Mouse (Mus musculus) cerebellum, adult (tissue): ENCODE measurements around the gene Rtp3.

Source experiments
- ATAC-seq: cut with Nextera tagmentation; 2 replicates; pipeline ENCODE4 v1.9.2; 2017; ENCODE audit warnings: mild to moderate bottlenecking, moderate library complexity, mixed read lengths; ENCODE audit not compliant: insufficient number of reproducible peaks, low FRiP score, low TSS enrichment

Gene Rtp3

DNA sequence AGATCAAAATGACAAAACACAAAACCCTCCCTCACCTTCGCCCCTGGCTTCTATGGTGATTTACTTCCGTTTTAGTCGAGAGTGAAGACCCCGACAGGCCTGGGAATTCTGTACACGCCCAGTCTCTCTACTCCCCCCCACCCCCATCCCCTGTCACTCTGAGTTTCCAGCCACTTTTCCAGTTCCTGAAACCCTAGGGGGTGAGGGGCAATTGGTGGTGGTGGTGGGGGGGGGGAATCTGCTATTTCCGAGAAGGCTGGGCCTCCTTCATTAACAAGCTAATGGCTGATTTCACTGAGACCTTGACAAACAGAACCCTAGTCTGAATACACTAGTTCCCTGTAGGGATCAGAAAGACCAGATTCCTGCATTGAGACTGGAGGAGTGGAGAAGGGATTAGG lies 43.1 kb downstream of the Rtp3 start:
- no peak for ATAC-seq

DNA sequence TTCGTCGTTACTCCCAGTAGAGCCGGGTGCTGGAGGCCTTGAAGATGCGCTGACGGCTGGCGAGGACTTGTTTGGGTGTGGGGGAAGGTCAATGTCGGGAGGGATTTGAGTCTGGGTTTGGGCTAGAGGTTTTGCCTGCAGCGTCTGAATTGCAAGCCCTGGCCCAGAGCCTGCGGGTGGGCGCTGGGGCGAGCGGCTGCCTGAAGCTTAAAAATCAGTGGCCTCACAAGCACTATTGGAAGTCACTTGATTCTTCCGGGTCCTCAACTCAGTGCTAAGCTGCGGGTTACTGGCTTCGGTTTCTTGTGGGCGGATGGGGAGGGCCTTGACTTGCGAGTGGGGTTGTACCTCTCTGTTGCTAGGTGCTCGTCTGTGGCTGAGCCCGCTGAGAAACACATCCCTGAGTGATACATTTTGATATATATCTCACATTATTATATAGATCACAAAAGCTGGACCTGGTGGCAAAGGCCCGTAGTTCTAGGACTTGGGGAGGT lies 43.8 kb downstream of the Rtp3 start:
- ATAC-seq: no peak

DNA sequence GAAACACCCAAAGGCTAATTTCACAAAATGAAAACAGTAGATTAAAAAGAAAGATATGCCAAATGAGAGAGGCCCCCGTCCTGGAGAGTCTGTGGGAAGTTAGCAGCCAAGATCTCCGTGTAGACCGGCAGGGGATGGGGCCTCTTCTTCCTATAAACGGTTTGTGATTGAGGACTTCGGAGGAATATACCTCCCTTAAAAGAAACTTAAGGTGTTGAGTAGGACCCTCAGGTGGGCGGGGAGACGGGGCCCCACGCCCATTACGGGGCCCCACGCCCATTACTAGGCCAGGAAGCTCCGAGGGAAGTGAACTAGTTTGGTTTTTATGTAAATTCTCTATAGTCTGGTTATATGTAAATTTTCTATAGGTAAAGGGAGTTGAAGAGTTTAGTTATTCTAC lies 44.5 kb downstream of the Rtp3 start, which contains the start of gene Tdgf1:
Gene Tdgf1, minus strand, starts transcription at position 233 of the 400 bp plus-strand sequence.
- ATAC-seq: no peak

GRCm38 (mm10) chr9:110945343-110945742 lies 45.0 kb downstream of the Rtp3 start:
- no peak for ATAC-seq

DNA sequence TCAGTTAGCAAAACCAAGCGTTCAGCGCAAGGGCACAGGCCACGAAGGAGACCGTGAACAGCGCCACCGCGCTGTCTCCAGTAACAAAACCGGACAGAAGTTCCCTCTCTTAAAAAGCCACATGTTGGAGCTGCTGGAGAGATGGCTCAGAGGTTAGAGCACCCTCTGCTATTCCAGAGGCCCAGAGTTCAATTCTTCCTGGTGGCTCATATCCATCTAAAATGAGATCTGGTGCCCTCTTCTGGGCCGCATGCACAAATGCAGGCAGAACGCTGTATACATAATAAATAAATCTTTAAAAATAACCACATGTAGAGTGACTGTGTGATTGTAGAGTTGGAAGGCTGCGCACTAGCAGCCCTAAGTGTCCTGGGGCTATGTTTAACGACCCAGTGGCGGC lies 46.1 kb downstream of the Rtp3 start:
- ATAC-seq: no peak

DNA sequence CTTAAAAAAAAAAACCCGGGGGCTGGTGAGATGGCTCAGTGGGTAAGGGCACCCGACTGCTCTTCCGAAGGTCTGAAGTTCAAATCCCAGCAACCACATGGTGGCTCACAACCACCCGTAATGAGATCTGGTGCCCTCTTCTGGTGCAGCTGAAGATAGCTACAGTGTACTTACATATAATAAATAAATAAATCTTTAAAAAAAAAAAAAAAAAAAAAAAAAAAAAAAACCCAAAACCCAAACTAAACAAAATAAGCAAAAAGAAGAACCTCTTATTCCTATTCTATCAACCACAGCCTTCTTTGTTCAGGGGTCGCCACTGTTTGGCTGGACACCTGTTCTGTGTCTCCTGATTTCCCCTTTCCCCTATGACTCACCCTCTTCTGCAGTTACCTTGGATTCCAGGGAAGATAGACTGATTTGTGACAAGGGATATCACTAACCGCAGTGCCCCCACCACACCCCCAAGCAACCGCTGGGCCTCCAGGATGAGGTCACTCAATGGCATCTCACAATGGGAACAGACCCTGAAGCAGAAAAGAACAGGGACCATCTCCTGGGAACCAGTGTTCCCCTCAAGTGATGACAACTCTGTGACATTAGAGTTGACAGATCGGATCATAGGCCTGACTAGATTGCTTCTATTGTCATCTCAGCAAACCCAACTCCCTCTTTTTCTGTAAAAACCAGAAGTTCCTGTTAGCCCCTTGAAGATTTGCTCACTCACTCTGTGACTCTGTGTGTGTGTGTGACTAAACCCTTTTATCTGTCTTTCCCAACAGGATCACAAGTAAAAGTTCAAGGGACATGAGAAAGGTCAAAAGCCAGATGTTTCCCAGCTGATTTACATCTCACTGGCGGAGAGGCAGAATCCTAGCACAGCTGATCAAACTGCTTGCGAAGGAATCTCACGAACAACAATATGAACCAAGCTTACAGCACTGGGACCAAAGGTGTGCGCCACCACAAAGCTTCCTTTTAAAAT lies 52.6 kb downstream of the Rtp3 start:
- ATAC-seq: no peak

DNA sequence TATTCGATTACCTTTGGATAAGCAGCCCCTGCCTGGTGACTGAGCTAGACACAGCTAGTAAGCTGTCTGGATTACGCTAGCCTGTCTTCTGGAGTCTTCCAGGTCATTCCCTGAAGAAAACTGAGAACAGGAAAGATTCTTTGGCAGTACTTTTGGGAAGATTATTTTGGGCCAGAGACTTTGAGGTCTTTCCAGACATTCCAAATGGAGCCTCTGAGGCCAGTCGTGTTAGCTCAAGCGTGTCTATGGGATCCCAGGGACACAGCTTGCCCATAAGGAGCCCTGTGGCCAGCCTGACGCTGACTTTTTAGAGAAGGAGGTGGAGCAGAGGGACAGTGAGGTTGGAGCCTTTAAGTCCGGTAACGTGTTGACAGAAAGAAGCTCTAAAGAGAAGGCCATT lies 54.4 kb downstream of the Rtp3 start:
- no peak for ATAC-seq
